Mouse (Mus musculus) urinary bladder, postnatal 4 days (tissue): ENCODE results near the gene Ank3.

ENCODE experiments used
- DNase-seq, 2 experiments: peaks; one replicate each; pipeline ENCODE4 v3.0.0; 2021 to 2022; ENCODE audit warnings: low spot score in 2 of 2

Gene Ank3

GRCm38 (mm10) chr10:69535931-69536200, 137.3 kb downstream of the Ank3 start:
- no peak for DNase-seq

- DNase-seq = no peak
Observed at GRCm38 (mm10) chr10:69536372-69537075, 138.0 kb downstream of the Ank3 start.

DNA sequence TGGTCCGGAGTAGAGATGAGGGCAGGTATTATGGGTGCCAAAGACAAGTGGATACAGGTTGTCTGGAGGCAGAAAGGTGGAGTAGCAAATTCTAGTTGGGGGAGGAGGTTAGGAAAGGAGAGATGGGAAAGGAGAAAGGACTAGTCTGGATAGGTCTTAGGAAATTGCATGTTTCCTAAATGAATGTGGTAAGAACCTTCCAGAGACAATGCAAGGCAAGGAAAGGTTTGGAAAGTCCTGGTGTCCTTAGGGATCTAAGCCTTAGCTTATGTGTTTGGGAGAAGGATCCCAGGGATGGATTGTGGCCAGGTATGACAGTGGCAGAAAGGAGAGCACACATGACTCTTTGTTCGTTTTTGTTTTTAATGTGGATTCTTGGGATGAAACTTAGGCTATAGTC, 139.7 kb downstream of the Ank3 start:
- DNase-seq = no peak

GRCm38 (mm10) chr10:69542439-69542838, 143.9 kb downstream of the Ank3 start:
- DNase-seq = no peak

GRCm38 (mm10) chr10:69543876-69544620, 145.5 kb downstream of the Ank3 start:
- no peak for DNase-seq

GRCm38 (mm10) chr10:69544653-69545052, 146.1 kb downstream of the Ank3 start:
- no peak for DNase-seq

- DNase-seq = no peak
Observed at GRCm38 (mm10) chr10:69545936-69546335, 147.4 kb downstream of the Ank3 start.

GRCm38 (mm10) chr10:69546643-69547042, 148.1 kb downstream of the Ank3 start:
- no peak for DNase-seq

- no peak for DNase-seq
Observed at GRCm38 (mm10) chr10:69548771-69549170, 150.2 kb downstream of the Ank3 start.

GRCm38 (mm10) chr10:69549221-69549620, 150.6 kb downstream of the Ank3 start:
- DNase-seq = no peak

DNA sequence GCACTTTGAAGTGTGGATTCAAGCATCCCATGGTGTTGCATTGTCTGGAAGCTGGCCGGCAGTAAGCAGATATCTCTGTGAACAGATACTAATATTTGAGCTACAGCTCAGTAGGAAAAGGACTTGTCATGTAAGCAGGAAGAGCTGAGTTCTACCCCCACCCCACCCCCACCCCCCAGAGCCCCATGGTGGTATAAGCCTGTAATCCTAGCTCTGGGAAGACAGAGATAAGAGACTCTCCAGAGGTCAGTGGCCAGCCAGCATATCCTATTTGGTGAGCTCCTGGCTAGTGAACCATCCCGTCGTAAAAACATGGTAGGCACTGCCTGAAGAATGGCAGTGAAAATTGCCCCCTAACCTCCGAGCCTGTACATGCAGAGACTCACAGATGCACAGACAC, 152.3 kb downstream of the Ank3 start:
- no peak for DNase-seq

- DNase-seq = no peak
Observed at GRCm38 (mm10) chr10:69553091-69553490, 154.5 kb downstream of the Ank3 start.

DNA sequence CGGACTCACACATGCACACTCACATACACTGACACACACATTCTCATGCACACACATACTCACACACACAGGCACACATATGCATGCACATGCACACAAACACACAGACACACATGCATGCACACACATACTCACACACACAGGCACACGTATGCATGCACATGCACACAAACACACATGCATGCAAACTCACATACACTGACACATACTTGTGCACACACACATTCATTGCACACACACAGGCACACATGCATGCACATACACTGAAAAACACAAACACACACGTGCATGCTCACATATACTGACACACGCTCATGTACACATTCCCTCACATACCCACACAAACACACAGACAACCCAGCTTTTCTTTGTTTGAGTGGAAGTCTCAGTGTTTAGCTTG, 157.0 kb downstream of the Ank3 start:
- DNase-seq = no peak

DNA sequence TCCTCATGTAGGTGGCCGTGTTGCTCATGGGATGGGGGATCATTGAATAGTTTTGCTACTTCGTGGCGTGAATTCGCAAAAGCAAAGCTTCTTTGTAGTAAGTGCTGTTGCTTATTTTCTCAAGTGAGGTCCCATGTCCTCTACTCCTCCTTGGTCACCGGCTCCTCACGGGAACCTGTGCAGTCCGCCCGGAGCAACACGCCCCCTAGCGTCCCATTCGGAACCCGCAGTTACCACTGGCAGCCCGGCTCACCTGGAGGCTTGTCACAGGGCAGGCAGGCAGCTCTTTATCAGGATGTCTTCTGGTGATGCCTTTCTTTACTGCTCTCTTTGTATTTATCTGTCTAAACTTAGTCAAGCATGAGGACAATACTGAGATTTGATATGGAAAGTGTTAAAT, 157.7 kb downstream of the Ank3 start:
- peak in 1 of 2 experiments; percentile 74 for DNase-seq

DNA sequence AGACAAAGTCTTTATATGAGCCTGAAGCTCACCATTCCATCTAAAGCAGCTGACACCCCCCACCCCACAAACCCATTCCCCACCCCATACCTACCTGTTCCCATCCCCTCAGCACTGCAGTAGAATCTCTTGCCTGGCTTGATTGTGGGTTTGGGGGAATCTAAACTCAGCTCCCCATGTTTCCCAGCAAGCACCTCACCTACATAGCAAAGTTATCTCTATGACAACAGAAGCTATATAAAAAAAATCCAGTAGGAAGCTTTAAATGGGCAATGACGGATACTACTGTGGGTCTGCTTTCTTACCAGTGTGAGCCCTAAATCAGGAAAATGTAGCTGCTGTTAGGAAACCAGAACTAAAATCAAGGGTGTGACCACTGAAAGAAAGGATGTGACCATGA, 161.7 kb downstream of the Ank3 start:
- no peak for DNase-seq

DNA sequence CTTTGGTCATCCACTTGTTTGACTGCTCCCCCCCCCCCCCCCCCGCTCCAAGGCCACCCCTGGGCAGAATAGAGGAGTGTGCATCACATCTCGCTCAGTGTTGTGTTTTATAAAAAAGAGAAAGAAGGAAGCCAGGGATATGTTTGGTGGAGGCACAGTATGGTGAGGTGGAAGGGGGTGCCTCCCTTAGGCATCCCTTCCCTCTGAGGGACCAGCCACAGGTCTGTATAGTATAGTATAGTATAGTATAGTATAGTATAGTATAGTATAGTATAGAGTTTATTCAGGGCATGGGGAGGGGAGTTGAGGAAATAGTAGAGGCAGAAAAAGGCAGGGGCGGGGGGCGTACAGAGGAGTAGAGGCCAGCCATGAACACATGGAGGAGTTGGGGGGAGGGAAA, 164.4 kb downstream of the Ank3 start:
- no peak for DNase-seq

DNA sequence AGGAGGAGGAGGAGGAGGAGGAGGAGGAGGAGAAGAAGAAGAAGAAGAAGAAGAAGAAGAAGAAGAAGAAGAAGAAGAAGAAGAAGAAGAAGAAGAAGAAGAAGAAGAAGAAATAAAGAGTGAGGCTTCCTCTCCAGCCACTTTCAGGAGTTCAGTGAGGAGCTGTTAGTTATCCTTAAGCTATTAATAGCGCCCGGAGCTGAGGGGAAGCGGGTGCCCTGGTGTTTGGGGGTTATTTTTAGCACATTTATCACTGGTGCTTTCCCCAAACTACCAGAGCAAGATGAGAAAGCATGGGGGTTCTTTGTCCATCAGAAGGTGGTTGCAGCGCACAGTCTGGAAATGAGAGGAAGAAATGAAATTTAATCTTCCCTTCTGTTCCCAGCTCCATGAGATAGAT, 166.5 kb downstream of the Ank3 start:
- no peak for DNase-seq

- no peak for DNase-seq
Observed at GRCm38 (mm10) chr10:69568976-69569375, 170.4 kb downstream of the Ank3 start.

DNA sequence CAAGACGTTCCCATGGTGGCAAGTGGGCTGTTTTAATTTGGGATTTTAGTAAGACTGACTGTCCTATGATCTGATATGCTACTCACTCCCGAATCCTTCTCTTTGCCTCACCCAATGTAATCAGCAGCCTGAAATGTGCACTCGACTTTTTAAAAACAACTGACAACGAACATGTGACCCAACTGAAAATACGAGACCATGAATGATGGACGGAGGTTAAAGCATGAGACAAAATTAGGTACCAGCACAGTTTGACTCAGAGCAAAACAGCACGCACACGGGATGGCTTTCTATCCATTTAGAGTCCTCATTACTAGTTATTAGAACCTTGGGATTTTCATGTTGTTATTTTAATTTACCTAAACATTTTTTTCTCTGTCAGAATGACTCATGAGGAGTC, 171.2 kb downstream of the Ank3 start:
- no peak for DNase-seq

GRCm38 (mm10) chr10:69570466-69571288, 172.1 kb downstream of the Ank3 start:
- DNase-seq = no peak

GRCm38 (mm10) chr10:69571422-69571821, 172.8 kb downstream of the Ank3 start:
- no peak for DNase-seq

DNA sequence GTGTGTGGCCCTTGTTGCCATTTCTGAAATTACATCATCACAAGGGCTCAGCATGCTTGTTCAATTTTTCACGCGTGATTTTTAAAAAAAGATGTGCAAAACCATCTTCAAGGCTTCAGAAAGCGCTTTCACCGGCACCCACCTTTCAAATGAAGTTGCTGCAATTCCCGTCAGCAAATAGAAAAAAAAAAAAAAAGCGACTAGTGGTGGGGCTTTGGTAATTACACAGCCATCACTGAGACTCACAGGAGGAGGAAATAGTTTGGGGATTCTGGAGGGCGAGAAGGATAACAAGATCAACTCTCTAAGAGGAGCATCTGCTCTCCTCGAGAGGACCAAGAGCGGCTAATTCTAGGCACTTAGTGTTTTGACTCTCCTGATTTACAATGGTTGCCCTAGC, 173.4 kb downstream of the Ank3 start:
- DNase-seq = no peak

DNA sequence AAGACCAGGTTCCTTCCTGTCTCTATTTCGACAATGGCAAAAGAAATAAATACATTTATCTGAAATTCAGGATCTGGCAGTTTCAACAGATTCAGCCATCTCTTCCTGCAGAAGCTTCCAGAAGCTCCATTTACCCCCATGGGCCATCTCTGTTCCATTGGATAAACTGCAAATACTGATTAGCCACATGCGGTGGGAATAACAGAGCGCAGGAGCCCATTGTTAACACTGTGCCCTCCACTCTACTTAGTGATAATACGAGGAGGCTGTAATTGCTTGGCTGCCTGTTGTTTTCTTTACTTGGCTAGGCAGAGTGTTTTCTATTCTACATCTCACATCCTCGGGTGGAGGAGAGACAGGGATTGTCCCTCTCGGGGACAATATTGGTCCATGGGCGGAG, 174.5 kb downstream of the Ank3 start:
- no peak for DNase-seq
